In the genomic region with DNA sequence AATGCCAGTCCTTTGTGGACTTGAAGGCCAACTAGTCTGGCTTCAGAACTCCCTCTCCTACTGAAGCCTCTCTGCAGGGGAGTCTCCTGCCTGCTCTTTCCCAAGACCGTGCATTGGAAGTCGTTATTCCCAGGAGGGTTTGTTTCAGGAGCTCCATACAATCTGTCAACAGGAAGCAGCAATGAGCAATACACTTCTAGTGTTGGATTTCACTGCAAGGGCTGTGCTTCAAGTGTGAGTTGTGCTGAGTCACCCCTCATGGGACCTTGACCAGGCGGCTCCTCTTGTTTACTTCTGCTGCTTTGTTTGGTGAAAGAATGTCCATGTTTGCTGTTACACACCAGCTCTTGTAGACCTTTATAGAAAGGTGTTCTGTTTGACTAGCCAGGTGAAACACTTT, we compare ENCODE assay signal across 9 mouse cellular contexts. TPM values are rescaled to one million over a fixed set of nuclear protein-coding genes. Genes with fewer than 3 reads are reported as not detected.
A peak's percentile ranks its signal among the peaks of the same experiment; 100 is the strongest.
DNase-seq lines count a peak whose midpoint lies in the region; ATAC-seq and TF ChIP-seq lines count a peak whose summit lies in the region.
"Had no signal": no experiment of that assay in that cellular context is flagged by ENCODE, and none has a peak within 500 bp of the region (broad histone marks: within the 10 kb centered on the region; RNA-seq: fewer than 3 reads in every experiment).

No protein-coding gene starts in this region.

- H3K9me3 ChIP-seq in lung, postnatal 0 days (ENCODE audit: low read length): no peaks in the 10 kb centered on the region
- H3K9me3 ChIP-seq: embryonic facial prominence, embryonic 15.5 days had no signal

- no peak overlapping the region for H3K4me3 ChIP-seq in lung, postnatal 0 days (ENCODE audit: low read depth, low read length)
- H3K4me3 ChIP-seq: embryonic facial prominence, embryonic 15.5 days; heart, adult 2 months had no signal

- 5% methylated on average over 3 of the region's 3 CpGs for WGBS in lung, postnatal 0 days

- no peaks in the 10 kb centered on the region for H3K27me3 ChIP-seq in lung, postnatal 0 days (replicated peaks; ENCODE audit: insufficient read depth, low read length)
- H3K27me3 ChIP-seq: embryonic facial prominence, embryonic 15.5 days had no signal

- no peak for TF ChIP-seq CTCF in lung, postnatal 0 days (IDR thresholded peaks at IDR 0.05)

- H3K27ac ChIP-seq in lung, postnatal 0 days (ENCODE audit: low read length): 0 out of 2 replicates have a peak overlapping the region, but pooled peaks have one; percentile 35
- H3K27ac ChIP-seq: embryonic facial prominence, embryonic 15.5 days; heart, adult 2 months had no signal

- no peaks in the 10 kb centered on the region for H3K36me3 ChIP-seq in lung, postnatal 0 days (ENCODE audit: insufficient read depth, low read length)
- H3K36me3 ChIP-seq: embryonic facial prominence, embryonic 15.5 days had no signal

- H3K4me2 ChIP-seq in lung, postnatal 0 days (replicated peaks; ENCODE audit: low read depth, low read length): no peak overlapping the region
- H3K4me2 ChIP-seq: embryonic facial prominence, embryonic 15.5 days had no signal

- intact Hi-C loops in left cerebral cortex, postnatal 36 days (cut with DNase I): loop anchor here (10.0 kb wide), 1 partner anchor 830 kb away; no protein-coding TSS in a partner anchor

- peak; percentile 82 for DNase-seq in A20 (ENCODE audit: low read depth, low spot score)
- peak; percentile 81 for DNase-seq in MN1 (ENCODE audit: low spot score)
- peak; percentile 80 for DNase-seq in kidney, adult 9 months
- DNase-seq in lung, postnatal 0 days (ENCODE audit: low spot score): peak; percentile 82
- no peak for DNase-seq in urinary bladder, postnatal 10 days (ENCODE audit: low spot score)
- DNase-seq in left cerebral cortex, postnatal 36 days (ENCODE audit: low spot score in 2 of 2): no peak
- DNase-seq in layer of hippocampus, postnatal 14 days (ENCODE audit: low spot score in 2 of 2): no peak
- DNase-seq: heart, adult 2 months had no signal

- H3K9ac ChIP-seq in lung, postnatal 0 days (replicated peaks; ENCODE audit: low read depth): no peak overlapping the region
- H3K9ac ChIP-seq: embryonic facial prominence, embryonic 15.5 days had no signal

- peak; percentile 77 for ATAC-seq in lung, postnatal 0 days

- peak; percentile 79 for TF ChIP-seq EP300 in lung, postnatal 0 days (IDR thresholded peaks at IDR 0.05)

- H3K4me1 ChIP-seq in lung, postnatal 0 days (ENCODE audit: insufficient read depth, low read depth, low read length): 0 out of 2 replicates have a peak, but pooled peaks cover 2% of the 10 kb centered on the region
- H3K4me1 ChIP-seq: embryonic facial prominence, embryonic 15.5 days had no signal

RNA-seq across cellular contexts. Expression of a gene that starts 18.5 kb away (rescaled TPM):
- polyA plus RNA-seq in lung, postnatal 0 days (2015; fragmentation: Nextera tagmentation; extraction: Ambion mirVana): 39.5 and 39.8 TPM in 2 replicates
- total RNA-seq in left cerebral cortex, postnatal 36 days (2021): 10 to 100 TPM; 36.3 to 37.2 TPM
- total RNA-seq in layer of hippocampus, postnatal 14 days (2021): 10 to 100 TPM; 31.4 to 37.5 TPM

Comparison
In these comparisons a context has a peak if more than half of its experiments do, and no peak if none do; other contexts are left out.
1. DNase-seq: peak in A20 (single experiment), MN1 (single experiment), kidney, adult 9 months (single experiment) and lung, postnatal 0 days (single experiment); none in urinary bladder, postnatal 10 days (single experiment), left cerebral cortex, postnatal 36 days (0 of 2) and layer of hippocampus, postnatal 14 days (0 of 2).